Mouse (Mus musculus): ENCODE measurements around the gene Tex14. TPM values are rescaled to one million over a fixed set of nuclear protein-coding genes. Genes with fewer than 3 reads are reported as not detected.
"Not testable (repeated sequence)": the region's sequence is repeated elsewhere in the genome, so short reads cannot be mapped to it uniquely, and the experiment has no call there.

Tex14 gene
- polyA plus RNA-seq, 1 experiment from 2014 or later, result not detected

DNA sequence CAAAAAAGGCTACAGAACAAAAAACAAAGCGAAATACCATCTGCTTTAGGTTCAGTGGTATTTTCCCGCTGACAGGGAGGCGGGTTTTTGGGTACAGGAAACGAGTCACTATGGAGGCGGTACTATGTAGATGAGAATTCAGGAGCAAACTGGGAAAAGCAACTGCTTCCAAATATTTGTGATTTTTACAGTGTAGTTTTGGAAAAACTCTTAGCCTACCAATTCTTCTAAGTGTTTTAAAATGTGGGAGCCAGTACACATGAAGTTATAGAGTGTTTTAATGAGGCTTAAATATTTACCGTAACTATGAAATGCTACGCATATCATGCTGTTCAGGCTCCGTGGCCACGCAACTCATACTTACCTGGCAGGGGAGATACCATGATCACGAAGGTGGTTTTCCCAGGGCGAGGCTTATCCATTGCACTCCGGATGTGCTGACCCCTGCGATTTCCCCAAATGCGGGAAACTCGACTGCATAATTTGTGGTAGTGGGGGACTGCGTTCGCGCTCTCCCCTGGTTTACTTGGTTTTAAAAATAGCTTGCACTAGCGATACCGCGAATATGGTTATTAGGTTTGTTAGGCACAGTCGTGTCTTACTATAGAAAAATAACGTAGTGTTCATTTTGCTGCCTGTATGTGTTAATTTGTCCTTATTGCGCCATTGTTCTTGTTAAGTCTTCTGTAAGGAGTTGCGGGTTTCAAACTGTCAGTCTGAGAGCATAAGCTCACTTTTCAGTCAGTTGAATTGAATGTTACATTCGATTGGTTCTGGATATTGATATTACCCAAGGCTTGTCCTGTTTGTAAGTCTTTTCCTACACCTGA lies 17.9 kb downstream of the Tex14 start:
- H3K36me3 ChIP-seq (ENCODE audit: control insufficient read depth, insufficient read depth, low read length), result no peaks in the 10 kb centered on the region
- peak; percentile 79 for ATAC-seq (ENCODE audit: insufficient number of reproducible peaks, insufficient read depth, low FRiP score, low read depth)
- H3K27ac ChIP-seq (ENCODE audit: low read length), result peak overlapping the region; percentile 90
- H3K4me3 ChIP-seq (ENCODE audit: low read depth, low read length), result peak overlapping the region; percentile 30
- no peaks in the 10 kb centered on the region for H3K27me3 ChIP-seq (ENCODE audit: control insufficient read depth, insufficient read depth, low read length)
- no peaks in the 10 kb centered on the region for H3K4me1 ChIP-seq (ENCODE audit: control insufficient read depth, insufficient read depth, low read length)
- H3K4me2 ChIP-seq (replicated peaks; ENCODE audit: low read depth, low read length), result peak overlapping the region; percentile 67
- H3K9me3 ChIP-seq (ENCODE audit: control insufficient read depth, low read depth, low read length), result no peaks in the 10 kb centered on the region
- peak overlapping the region; percentile 40; the same call in 1 of the 2 replicates for H3K9ac ChIP-seq (replicated peaks; ENCODE audit: low read depth, low read length)
- WGBS, result under 1% methylated on average over 26 of the region's 26 CpGs

DNA sequence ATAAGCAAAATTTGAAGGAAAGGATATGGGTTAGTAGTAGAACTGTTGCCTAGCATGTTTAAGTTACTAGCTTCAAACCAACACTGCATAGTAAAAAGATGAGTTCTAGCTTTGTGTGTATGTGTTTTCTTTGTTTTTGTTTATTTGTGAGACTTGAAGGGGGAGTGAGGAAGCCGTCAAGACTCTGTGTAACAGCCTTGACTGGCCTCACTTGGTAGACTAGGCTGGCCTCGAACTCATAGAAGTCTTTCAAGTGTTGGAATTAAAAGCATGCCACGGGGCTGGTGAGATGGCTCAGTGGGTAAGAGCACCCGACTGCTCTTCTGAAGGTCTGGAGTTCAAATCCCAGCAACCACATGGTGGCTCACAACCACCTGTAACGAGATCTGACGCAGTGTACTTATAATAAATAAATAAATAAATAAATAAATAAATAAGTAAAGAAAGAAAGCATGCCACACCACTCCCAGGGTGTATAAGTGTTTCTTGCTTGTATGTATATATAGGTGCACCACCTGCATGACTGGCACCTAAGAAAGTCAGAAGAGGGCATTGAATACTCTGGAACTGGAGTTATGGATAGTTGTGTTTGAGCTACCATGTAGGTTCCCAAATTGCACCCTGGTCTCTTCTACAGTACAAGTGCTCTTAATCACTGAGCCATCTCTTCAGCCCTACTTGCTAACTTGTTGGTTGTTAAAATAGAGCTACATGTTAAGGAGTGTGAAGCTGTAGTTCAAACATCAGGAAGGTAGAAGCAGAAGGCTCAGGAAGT lies 18.9 kb downstream of the Tex14 start:
- H3K9ac ChIP-seq (replicated peaks; ENCODE audit: low read depth, low read length), result no peak overlapping the region
- H3K4me3 ChIP-seq (ENCODE audit: low read depth, low read length), result no peak overlapping the region
- H3K4me1 ChIP-seq (ENCODE audit: control insufficient read depth, insufficient read depth, low read length), result no peaks in the 10 kb centered on the region
- no peaks in the 10 kb centered on the region for H3K36me3 ChIP-seq (ENCODE audit: control insufficient read depth, insufficient read depth, low read length)
- H3K27me3 ChIP-seq (ENCODE audit: control insufficient read depth, insufficient read depth, low read length), result no peaks in the 10 kb centered on the region
- 47% methylated on average over 6 of the region's 6 CpGs for WGBS
- peak overlapping the region; percentile 61; the same call in 1 of the 2 replicates for H3K27ac ChIP-seq (ENCODE audit: low read length)
- no peaks in the 10 kb centered on the region for H3K9me3 ChIP-seq (ENCODE audit: control insufficient read depth, low read depth, low read length)
- no peak for ATAC-seq (ENCODE audit: insufficient number of reproducible peaks, insufficient read depth, low FRiP score, low read depth)
- H3K4me2 ChIP-seq (replicated peaks; ENCODE audit: low read depth, low read length), result no peak overlapping the region

DNA sequence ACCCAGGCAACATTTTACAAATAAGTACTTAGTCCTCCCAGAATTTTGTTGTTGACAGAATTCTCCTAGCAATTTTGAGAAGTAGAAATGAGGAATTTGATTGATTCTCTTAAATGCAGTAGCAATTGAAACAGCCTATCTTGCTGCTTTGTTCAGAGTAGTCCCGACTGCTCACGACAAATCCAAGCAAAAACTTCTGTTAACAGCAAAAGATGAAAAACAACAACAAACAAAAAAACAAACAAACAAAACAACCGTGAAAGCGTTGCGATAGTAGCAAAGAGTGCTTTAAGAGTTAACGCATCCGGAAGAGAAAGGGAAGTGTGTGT lies 21.2 kb downstream of the Tex14 start:
- Histone ChIP-seq H3K4me3 (ENCODE audit: low read depth, low read length) (peak overlapping the region; percentile 16), H3K9ac (replicated peaks; ENCODE audit: low read depth, low read length) (no peak overlapping the region), H3K9me3 (ENCODE audit: control insufficient read depth, low read depth, low read length) (no peaks in the 10 kb centered on the region), H3K27ac (ENCODE audit: low read length) (no peak overlapping the region; the same call in 1 of the 2 replicates), H3K4me1 (ENCODE audit: control insufficient read depth, insufficient read depth, low read length) (no peaks in the 10 kb centered on the region), H3K36me3 (ENCODE audit: control insufficient read depth, insufficient read depth, low read length) (no peaks in the 10 kb centered on the region), H3K4me2 (replicated peaks; ENCODE audit: low read depth, low read length) (peak overlapping the region; percentile 34), H3K27me3 (ENCODE audit: control insufficient read depth, insufficient read depth, low read length) (no peaks in the 10 kb centered on the region)
- under 1% methylated on average over 7 of the region's 7 CpGs for WGBS
- ATAC-seq (ENCODE audit: insufficient number of reproducible peaks, insufficient read depth, low FRiP score, low read depth), result no peak

DNA sequence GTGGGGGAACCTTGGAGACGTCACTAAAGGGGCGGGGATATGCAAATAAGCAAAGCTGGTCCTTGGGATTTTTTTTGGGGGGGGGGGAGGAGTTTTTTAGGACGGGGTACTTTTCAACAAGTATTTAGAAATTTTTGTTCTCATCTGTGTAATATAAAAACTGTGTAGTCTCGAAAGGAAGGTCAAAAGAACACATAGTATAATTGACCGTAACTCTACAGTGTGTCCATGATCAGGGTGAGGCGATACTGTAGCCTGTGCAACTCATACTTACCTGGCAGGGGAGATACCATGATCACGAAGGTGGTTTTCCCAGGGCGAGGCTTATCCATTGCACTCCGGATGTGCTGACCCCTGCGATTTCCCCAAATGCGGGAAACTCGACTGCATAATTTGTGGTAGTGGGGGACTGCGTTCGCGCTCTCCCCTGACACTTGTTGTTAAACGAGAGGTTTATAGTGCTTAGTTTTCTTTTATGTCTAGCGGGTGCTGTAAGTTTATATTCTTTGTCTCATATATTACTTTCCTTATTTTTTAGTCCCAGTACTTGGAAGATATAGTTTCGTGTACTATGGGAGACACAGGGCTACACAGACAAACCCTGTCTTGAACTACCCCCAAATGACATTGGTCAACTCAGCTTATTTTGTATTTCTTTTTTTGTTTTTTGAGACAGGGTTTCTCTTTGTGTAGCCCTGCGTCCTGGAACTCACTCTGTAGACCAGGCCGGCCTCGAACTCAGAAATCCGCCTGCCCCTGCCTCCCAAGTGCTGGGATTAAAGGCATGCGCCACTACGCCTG lies 21.8 kb downstream of the Tex14 start:
- not testable (repeated sequence) for H3K9ac ChIP-seq (replicated peaks; ENCODE audit: low read depth, low read length); H3K27me3 ChIP-seq (ENCODE audit: control insufficient read depth, insufficient read depth, low read length); H3K9me3 ChIP-seq (ENCODE audit: control insufficient read depth, low read depth, low read length); H3K36me3 ChIP-seq (ENCODE audit: control insufficient read depth, insufficient read depth, low read length); H3K4me1 ChIP-seq (ENCODE audit: control insufficient read depth, insufficient read depth, low read length)
- peak; percentile 90 for ATAC-seq (ENCODE audit: insufficient number of reproducible peaks, insufficient read depth, low FRiP score, low read depth)
- Histone ChIP-seq H3K27ac (ENCODE audit: low read length) (peak overlapping the region; percentile 48; the same call in 1 of the 2 replicates), H3K4me3 (ENCODE audit: low read depth, low read length) (peak overlapping the region; percentile 16), H3K4me2 (replicated peaks; ENCODE audit: low read depth, low read length) (peak overlapping the region; percentile 34)
- 1% methylated on average over 24 of the region's 24 CpGs for WGBS

DNA sequence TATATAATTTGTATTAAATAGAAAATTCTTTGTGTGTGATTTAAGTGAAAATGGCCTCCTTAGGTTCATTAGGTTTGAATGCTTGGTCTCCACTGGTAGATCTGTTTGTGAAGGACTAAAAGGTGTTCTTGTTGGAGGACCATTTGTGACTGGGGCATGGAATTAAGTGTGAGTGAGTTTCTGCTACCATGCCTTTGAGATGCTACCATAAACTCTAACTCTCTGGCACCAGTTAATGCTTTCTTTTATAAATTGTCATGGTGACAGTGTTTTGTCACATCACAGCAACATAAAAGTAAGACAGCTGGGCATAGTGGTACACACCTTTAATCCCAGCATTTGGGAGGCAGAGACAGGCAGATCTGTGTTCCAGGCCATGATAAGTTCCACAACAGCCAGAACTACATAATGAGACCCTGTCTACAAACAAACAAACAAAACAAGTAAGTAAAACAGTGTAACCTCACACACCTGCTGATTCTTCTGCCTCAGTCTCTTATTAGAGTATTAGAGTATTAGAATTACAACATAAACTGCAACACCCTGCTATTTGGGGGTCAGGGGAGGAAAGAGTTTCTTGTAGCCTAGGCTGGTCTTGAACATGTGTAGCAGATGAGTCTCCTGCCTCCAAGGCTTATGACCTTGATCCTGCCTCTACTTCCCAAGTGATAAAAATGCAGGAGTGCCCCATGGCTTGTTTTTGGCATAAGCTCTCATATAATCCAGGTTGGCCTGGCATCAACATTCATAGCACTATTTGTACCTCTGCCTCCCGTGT lies 22.6 kb downstream of the Tex14 start:
- WGBS, result 41% methylated on average over 1 of the region's 1 CpGs

DNA sequence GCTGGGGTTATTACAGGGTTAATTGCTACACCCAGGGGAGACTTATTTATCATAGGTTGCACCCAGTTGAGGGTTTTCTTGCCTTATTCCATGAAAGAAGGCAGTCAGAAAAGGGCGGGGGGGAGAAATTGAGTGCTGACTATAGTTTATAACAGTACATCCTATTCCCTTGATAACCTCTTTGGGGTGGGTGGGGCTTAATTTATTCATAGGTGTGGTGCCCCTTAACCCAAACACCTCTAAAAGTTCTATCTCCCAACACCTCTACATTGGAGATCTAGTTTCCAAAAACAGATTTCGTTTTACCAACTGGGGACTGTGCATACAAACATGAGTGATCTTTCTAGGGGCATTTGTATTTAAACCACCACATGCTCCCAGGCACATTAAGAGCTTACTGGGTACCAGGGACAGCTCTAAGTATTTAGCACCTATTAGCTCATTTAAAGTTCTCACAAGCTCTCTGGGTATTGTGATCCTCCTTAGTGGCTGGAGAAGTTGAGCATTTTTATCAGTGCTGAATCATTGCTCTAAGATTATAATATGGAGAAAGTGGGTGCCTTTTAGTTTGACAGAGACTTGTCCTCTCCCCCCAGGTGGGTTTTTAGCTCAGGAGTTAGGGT lies 23.3 kb downstream of the Tex14 start:
- Histone ChIP-seq H3K27me3 (ENCODE audit: control insufficient read depth, insufficient read depth, low read length) (no peaks in the 10 kb centered on the region), H3K36me3 (ENCODE audit: control insufficient read depth, insufficient read depth, low read length) (no peaks in the 10 kb centered on the region), H3K9me3 (ENCODE audit: control insufficient read depth, low read depth, low read length) (no peaks in the 10 kb centered on the region), H3K27ac (ENCODE audit: low read length) (no peak overlapping the region), H3K4me2 (replicated peaks; ENCODE audit: low read depth, low read length) (no peak overlapping the region), H3K4me1 (ENCODE audit: control insufficient read depth, insufficient read depth, low read length) (no peaks in the 10 kb centered on the region), H3K9ac (replicated peaks; ENCODE audit: low read depth, low read length) (no peak overlapping the region), H3K4me3 (ENCODE audit: low read depth, low read length) (no peak overlapping the region)
- WGBS, result 65% methylated on average over 2 of the region's 2 CpGs
- no peak for ATAC-seq (ENCODE audit: insufficient number of reproducible peaks, insufficient read depth, low FRiP score, low read depth)

More for the DNA sequence above, 22.6 kb downstream of the Tex14 start:
- Histone ChIP-seq H3K9me3 (ENCODE audit: control insufficient read depth, low read depth, low read length) (no peaks in the 10 kb centered on the region), H3K4me3 (ENCODE audit: low read depth, low read length) (no peak overlapping the region), H3K36me3 (ENCODE audit: control insufficient read depth, insufficient read depth, low read length) (no peaks in the 10 kb centered on the region), H3K4me2 (replicated peaks; ENCODE audit: low read depth, low read length) (no peak overlapping the region), H3K4me1 (ENCODE audit: control insufficient read depth, insufficient read depth, low read length) (no peaks in the 10 kb centered on the region), H3K27me3 (ENCODE audit: control insufficient read depth, insufficient read depth, low read length) (no peaks in the 10 kb centered on the region), H3K27ac (ENCODE audit: low read length) (peak overlapping the region; percentile 48; the same call in 1 of the 2 replicates), H3K9ac (replicated peaks; ENCODE audit: low read depth, low read length) (no peak overlapping the region)
- no peak for ATAC-seq (ENCODE audit: insufficient number of reproducible peaks, insufficient read depth, low FRiP score, low read depth)

DNA sequence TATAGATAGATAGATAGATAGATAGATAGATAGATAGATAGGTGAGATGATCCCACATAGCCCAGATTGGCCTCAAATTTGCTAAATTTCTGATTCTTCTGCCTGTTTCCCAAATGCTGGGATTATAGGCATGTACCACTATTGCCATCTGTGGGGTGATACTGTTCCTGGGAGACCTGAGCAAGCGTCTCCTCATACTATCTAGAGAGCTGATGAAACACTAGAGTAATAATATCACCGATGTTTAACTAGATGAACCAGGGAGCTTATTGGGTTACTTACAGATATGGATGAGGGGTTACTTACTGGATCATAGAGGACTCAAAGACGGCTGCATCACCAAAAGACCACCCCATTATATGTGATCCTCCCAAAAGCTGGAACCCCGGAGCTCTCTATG lies 24.5 kb downstream of the Tex14 start:
- H3K36me3 ChIP-seq (ENCODE audit: control insufficient read depth, insufficient read depth, low read length), result no peaks in the 10 kb centered on the region
- no peak overlapping the region for H3K4me2 ChIP-seq (replicated peaks; ENCODE audit: low read depth, low read length)
- H3K27ac ChIP-seq (ENCODE audit: low read length), result no peak overlapping the region
- WGBS, result 82% methylated on average over 4 of the region's 4 CpGs
- no peak overlapping the region for H3K9ac ChIP-seq (replicated peaks; ENCODE audit: low read depth, low read length)
- ATAC-seq (ENCODE audit: insufficient number of reproducible peaks, insufficient read depth, low FRiP score, low read depth), result no peak
- no peak overlapping the region for H3K4me3 ChIP-seq (ENCODE audit: low read depth, low read length)
- H3K9me3 ChIP-seq (ENCODE audit: control insufficient read depth, low read depth, low read length), result no peaks in the 10 kb centered on the region
- no peaks in the 10 kb centered on the region for H3K27me3 ChIP-seq (ENCODE audit: control insufficient read depth, insufficient read depth, low read length)
- H3K4me1 ChIP-seq (ENCODE audit: control insufficient read depth, insufficient read depth, low read length), result no peaks in the 10 kb centered on the region
